Mouse (Mus musculus) C2C12 (cell line): Measurements from ENCODE around the gene Spred1. TPM values are rescaled to one million over a fixed set of nuclear protein-coding genes. Genes with fewer than 3 reads are reported as not detected.

Source experiments
- H3K27me3 ChIP-seq: one replicate; pipeline ENCODE4 v1.6.1; 2011; ENCODE audit not compliant: control insufficient read depth, insufficient read depth, insufficient read length
- H3K36me3 ChIP-seq: one replicate; pipeline ENCODE4 v1.6.1; 2011; ENCODE audit not compliant: control insufficient read depth, insufficient read depth
- H3K4me3 ChIP-seq: one replicate; pipeline ENCODE4 v1.5.1; 2011; ENCODE audit warnings: mild to moderate bottlenecking, control low read depth; ENCODE audit not compliant: poor library complexity, insufficient read depth, severe bottlenecking
- H3K79me2 ChIP-seq: one replicate; pipeline ENCODE4 v1.6.1; 2011; ENCODE audit not compliant: control insufficient read depth, insufficient read depth
- H3K79me3 ChIP-seq: one replicate; pipeline ENCODE4 v1.6.1; 2011; ENCODE audit warnings: low read depth, control low read depth
- H3ac ChIP-seq: one replicate; pipeline ENCODE3; 2011; ENCODE audit warnings: low read depth; ENCODE audit not compliant: control insufficient read depth, insufficient read length
- CEBPB ChIP-seq: IDR thresholded peaks from one replicate; pipeline ENCODE4 v1.6.1; 2011; ENCODE audit warnings: low read depth, mild to moderate bottlenecking, control low read depth, moderate library complexity
- CTCF ChIP-seq: IDR thresholded peaks from one replicate; pipeline ENCODE4 v1.5.1; 2011; ENCODE audit not compliant: control insufficient read depth, insufficient read depth, insufficient read length
- FOSL1 ChIP-seq: IDR thresholded peaks from one replicate; pipeline ENCODE4 v1.8.0; 2011; ENCODE audit warnings: mild to moderate bottlenecking, low read length; ENCODE audit not compliant: poor library complexity, insufficient read depth, severe bottlenecking
- MAX ChIP-seq: IDR thresholded peaks from one replicate; pipeline ENCODE4 v1.6.1; 2011; ENCODE audit warnings: mild to moderate bottlenecking, control low read depth
- MYOD1 ChIP-seq: IDR thresholded peaks from one replicate; pipeline ENCODE4 v1.6.1; 2011; ENCODE audit warnings: low read depth; ENCODE audit not compliant: control insufficient read depth, insufficient read length
- MYOG ChIP-seq: IDR thresholded peaks from one replicate; pipeline ENCODE4 v1.6.1; 2011; ENCODE audit not compliant: control insufficient read depth, insufficient read length; ENCODE audit errors: extremely low read depth
- USF1 ChIP-seq: IDR thresholded peaks from one replicate; pipeline ENCODE4 v1.6.1; 2011; ENCODE audit warnings: low read depth, mild to moderate bottlenecking, control low read depth, moderate library complexity
- polyA plus RNA-seq: library from polyadenylated mRNA; unstranded; fragments of >200 nt; fragmentation: generic; extraction: Trizol; gene quantifications from one replicate; pipeline ENCODE4 v1.2.1, GENCODE M21; 2012; ENCODE audit warnings: missing spikeins

Gene Spred1
- polyA plus RNA-seq, 1 experiment, result 13.0 TPM

GRCm38 (mm10) chr2:117113262-117113661 lies 7.9 kb upstream of the Spred1 start:
- no peaks in the 10 kb centered on the region for H3K36me3 ChIP-seq
- H3ac ChIP-seq, result no peak overlapping the region
- no peak for TF ChIP-seq CTCF
- TF ChIP-seq MYOG, result no peak
- TF ChIP-seq MYOD1, result no peak
- no peak for TF ChIP-seq FOSL1
- no peak for TF ChIP-seq MAX
- no peak for TF ChIP-seq CEBPB
- no peak for TF ChIP-seq USF1
- no peaks in the 10 kb centered on the region for H3K79me3 ChIP-seq
- no peaks in the 10 kb centered on the region for H3K27me3 ChIP-seq
- H3K79me2 ChIP-seq, result no peaks in the 10 kb centered on the region
- no peak overlapping the region for H3K4me3 ChIP-seq

GRCm38 (mm10) chr2:117113762-117114161 lies 7.4 kb upstream of the Spred1 start:
- no peak for TF ChIP-seq MYOG
- Histone ChIP-seq H3K79me2 (no peaks in the 10 kb centered on the region), H3K27me3 (no peaks in the 10 kb centered on the region), H3ac (no peak overlapping the region), H3K4me3 (no peak overlapping the region), H3K79me3 (no peaks in the 10 kb centered on the region), H3K36me3 (no peaks in the 10 kb centered on the region)

GRCm38 (mm10) chr2:117118516-117118915 lies 2.7 kb upstream of the Spred1 start:
- peaks cover 23% of the 10 kb centered on the region for H3K79me3 ChIP-seq
- H3K27me3 ChIP-seq, result no peaks in the 10 kb centered on the region
- no peak overlapping the region for H3ac ChIP-seq
- TF ChIP-seq MYOD1, result no peak
- no peak for TF ChIP-seq FOSL1
- TF ChIP-seq CEBPB, result no peak
- TF ChIP-seq MYOG, result no peak
- TF ChIP-seq CTCF, result no peak
- TF ChIP-seq MAX, result no peak
- no peak for TF ChIP-seq USF1
- no peaks in the 10 kb centered on the region for H3K36me3 ChIP-seq
- H3K4me3 ChIP-seq, result no peak overlapping the region
- H3K79me2 ChIP-seq, result peaks cover 27% of the 10 kb centered on the region

GRCm38 (mm10) chr2:117119291-117120245 lies 1.6 kb upstream of the Spred1 start:
- TF ChIP-seq MAX (no peak), MYOG (no peak), USF1 (no peak), CEBPB (peak; percentile 84), MYOD1 (no peak)
- Histone ChIP-seq H3K79me3 (peaks cover 33% of the 10 kb centered on the region), H3K36me3 (no peaks in the 10 kb centered on the region), H3K4me3 (peak overlapping the region; percentile 91), H3K79me2 (peaks cover 38% of the 10 kb centered on the region), H3K27me3 (no peaks in the 10 kb centered on the region), H3ac (peak overlapping the region; percentile 89)

- H3K79me2 ChIP-seq, result peaks cover 47% of the 10 kb centered on the region
- TF ChIP-seq CTCF (peak; percentile 41), USF1 (no peak), MAX (peak; percentile 85), CEBPB (peak; percentile 49)
- no peaks in the 10 kb centered on the region for H3K27me3 ChIP-seq
- H3K4me3 ChIP-seq, result peak overlapping the region; percentile 91
- peak overlapping the region; percentile 94 for H3ac ChIP-seq
- H3K79me3 ChIP-seq, result peaks cover 43% of the 10 kb centered on the region
- H3K36me3 ChIP-seq, result no peaks in the 10 kb centered on the region
These were observed 645 bp upstream of the Spred1 start for GRCm38 (mm10) chr2:117120246-117121211.
